Mouse (Mus musculus): ENCODE results near the gene Efhd1. TPM values are rescaled to one million over a fixed set of nuclear protein-coding genes. Genes with fewer than 3 reads are reported as not detected.

Efhd1 gene
- polyA plus RNA-seq, 1 experiment = 483 TPM

- H3K4me3 ChIP-seq (ENCODE audit: control insufficient read depth, low read depth, low read length) = no peak overlapping the region
- no peaks in the 10 kb centered on the region for H3K36me3 ChIP-seq (ENCODE audit: control insufficient read depth, insufficient read depth, low read length)
- TF ChIP-seq POLR2A (IDR thresholded peaks at IDR 0.05; ENCODE audit: control insufficient read depth, low read depth, low read length) (no peak), CTCF (IDR thresholded peaks at IDR 0.05; ENCODE audit: control insufficient read depth, insufficient read depth, insufficient replicate concordance, low read depth, low read length) (no peak)
- no peaks in the 10 kb centered on the region for H3K27me3 ChIP-seq (ENCODE audit: control insufficient read depth, insufficient read depth, low read length)
- H3K27ac ChIP-seq (ENCODE audit: control insufficient read depth, insufficient read depth, low read depth, low read length) = no peak overlapping the region
- no peaks in the 10 kb centered on the region for H3K4me1 ChIP-seq (ENCODE audit: control insufficient read depth, insufficient read depth, low read length)
Observed at GRCm38 (mm10) chr1:87350576-87350975, 86.4 kb downstream of the Efhd1 start.

- no peaks in the 10 kb centered on the region for H3K4me1 ChIP-seq (ENCODE audit: control insufficient read depth, insufficient read depth, low read length)
- H3K4me3 ChIP-seq (ENCODE audit: control insufficient read depth, low read depth, low read length) = no peak overlapping the region
- TF ChIP-seq POLR2A (IDR thresholded peaks at IDR 0.05; ENCODE audit: control insufficient read depth, low read depth, low read length) (no peak), CTCF (IDR thresholded peaks at IDR 0.05; ENCODE audit: control insufficient read depth, insufficient read depth, insufficient replicate concordance, low read depth, low read length) (no peak)
- H3K27me3 ChIP-seq (ENCODE audit: control insufficient read depth, insufficient read depth, low read length) = no peaks in the 10 kb centered on the region
- H3K27ac ChIP-seq (ENCODE audit: control insufficient read depth, insufficient read depth, low read depth, low read length) = no peak overlapping the region
- peaks cover 2% of the 10 kb centered on the region for H3K36me3 ChIP-seq (ENCODE audit: control insufficient read depth, insufficient read depth, low read length)
Observed at GRCm38 (mm10) chr1:87360276-87360675, 96.1 kb downstream of the Efhd1 start.

Other genes with a start within 250 kb of the Efhd1 start
- 2.2 and 3.6 TPM in 2 replicates for gene Alppl2, start 174.4 kb upstream of the Efhd1 start, polyA plus RNA-seq (2012; rRNA removed)
- gene Alpi, start 162.8 kb upstream of the Efhd1 start, polyA plus RNA-seq (2012; rRNA removed) = 0.17 and 0.19 TPM in 2 replicates
- 1.5 and 1.7 TPM in 2 replicates for gene Akp3, start 139.4 kb upstream of the Efhd1 start, polyA plus RNA-seq (2012; rRNA removed)
- gene Ecel1, start 107.8 kb upstream of the Efhd1 start, polyA plus RNA-seq (2012; rRNA removed) = 5.8 and 6.8 TPM in 2 replicates
- gene Prss56, start 81.0 kb upstream of the Efhd1 start, polyA plus RNA-seq (2012; rRNA removed) = 19.1 and 25.3 TPM in 2 replicates
- gene Chrnd, start 73.8 kb upstream of the Efhd1 start, polyA plus RNA-seq (2012; rRNA removed) = 0.02 and 0.08 TPM in 2 replicates
- not detected in 2 replicates for gene Chrng, start 59.7 kb upstream of the Efhd1 start, polyA plus RNA-seq (2012; rRNA removed)
- gene Eif4e2, start 50.4 kb upstream of the Efhd1 start, polyA plus RNA-seq (2012; rRNA removed) = 127 and 132 TPM in 2 replicates
- gene Gigyf2, start 62.6 kb downstream of the Efhd1 start, polyA plus RNA-seq (2012; rRNA removed) = 63.6 and 74.0 TPM in 2 replicates
- gene Kcnj13, start 130.4 kb downstream of the Efhd1 start, polyA plus RNA-seq (2012; rRNA removed) = 0.16 and 0.31 TPM in 2 replicates
- not detected in 2 replicates for gene Snorc, start 205.9 kb downstream of the Efhd1 start, polyA plus RNA-seq (2012; rRNA removed)
- gene Neu2, start 245.5 kb downstream of the Efhd1 start, polyA plus RNA-seq (2012; rRNA removed) = 0.59 and 1.4 TPM in 2 replicates

All from testis, adult 2 months (tissue).